Mouse (Mus musculus) heart, embryonic 14.5 days (tissue): ENCODE measurements around the gene Bglap3. TPM values are rescaled to one million over a fixed set of nuclear protein-coding genes. Genes with fewer than 3 reads are reported as not detected.
"Not testable (repeated sequence)": the region's sequence is repeated elsewhere in the genome, so short reads cannot be mapped to it uniquely, and the experiment has no call there.

Experiments
- ATAC-seq: fragments of 200-750 bp; cut with Nextera tagmentation; 2 replicates; pipeline ENCODE4 v1.8.0; 2017; ENCODE audit warnings: low read depth, moderate TSS enrichment; ENCODE audit not compliant: insufficient number of reproducible peaks, insufficient read depth, low FRiP score
- H3K27ac ChIP-seq, 2 experiments: fragments of 200-500 bp in 1 of 2; fragments of 300-500 bp in 1 of 2; sonication (generic) in 1 of 2; replicated peaks in 1 of 2; 2 replicates each; pipeline ENCODE4 v1.5.1; 2012 to 2014; ENCODE audit warnings: low read depth in 2 of 2, low read length in 2 of 2, control low read depth in 1 of 2, mild to moderate bottlenecking in 1 of 2, mixed read lengths in 1 of 2; ENCODE audit not compliant: control insufficient read depth in 1 of 2, insufficient read depth in 1 of 2
- H3K27me3 ChIP-seq: fragments of 300-500 bp; sonication (generic); 2 replicates; pipeline ENCODE4 v1.6.1; 2014; ENCODE audit warnings: mild to moderate bottlenecking, low read length, control low read depth; ENCODE audit not compliant: control insufficient read depth, insufficient read depth
- H3K36me3 ChIP-seq: fragments of 300-500 bp; sonication (generic); 2 replicates; pipeline ENCODE4 v1.6.1; 2014; ENCODE audit warnings: mild to moderate bottlenecking, control low read depth, low read length, mixed read lengths; ENCODE audit not compliant: control insufficient read depth, insufficient read depth
- H3K4me1 ChIP-seq, 2 experiments: fragments of 200-500 bp in 1 of 2; fragments of 300-500 bp in 1 of 2; sonication (generic) in 1 of 2; 2 replicates each; pipeline ENCODE4 v1.6.1; 2012 to 2014; ENCODE audit warnings: low read length in 2 of 2, control low read depth in 1 of 2, mixed read lengths in 1 of 2; ENCODE audit not compliant: control insufficient read depth in 2 of 2, insufficient read depth in 2 of 2
- H3K4me2 ChIP-seq: fragments of 300-500 bp; sonication (generic); 2 replicates; pipeline ENCODE4 v1.6.1; 2014; ENCODE audit warnings: mild to moderate bottlenecking, low read length
- H3K4me3 ChIP-seq, 2 experiments: fragments of 200-500 bp in 1 of 2; fragments of 300-500 bp in 1 of 2; sonication (generic) in 1 of 2; 2 replicates each; pipeline ENCODE4 v1.5.1; 2012 to 2014; ENCODE audit warnings: low read length in 2 of 2, mild to moderate bottlenecking in 2 of 2, control low read depth in 1 of 2, low read depth in 1 of 2, moderate library complexity in 1 of 2; ENCODE audit not compliant: control insufficient read depth in 1 of 2, insufficient read depth in 1 of 2
- H3K9ac ChIP-seq: fragments of 300-500 bp; sonication (generic); 2 replicates; pipeline ENCODE4 v1.6.1; 2014; ENCODE audit warnings: mild to moderate bottlenecking, low read length
- H3K9me3 ChIP-seq: fragments of 300-500 bp; sonication (generic); 2 replicates; pipeline ENCODE4 v1.6.1; 2016; ENCODE audit warnings: low read length, control low read depth; ENCODE audit not compliant: control insufficient read depth
- WGBS: fragments of 180-500 bp; shearing (Covaris S2); extraction: QIAGEN DNeasy Blood & Tissue Kit; methylation state at CpG from one replicate; pipeline ENCODE4 v1.1.7; 2014; 5-methylcytosine and 5-hydroxymethylcytosine counted together
- polyA plus RNA-seq: library from polyadenylated mRNA; unstranded; fragments of >200 nt; fragmentation: Nextera tagmentation; extraction: Ambion mirVana; gene quantifications from 2 replicates; pipeline ENCODE4 v1.2.1, GENCODE M21; 2014

The Bglap3 gene
- not detected in 2 replicates for polyA plus RNA-seq

- H3K36me3 ChIP-seq, ATAC-seq, H3K4me3 ChIP-seq, H3K9ac ChIP-seq, H3K4me2 ChIP-seq, H3K9me3 ChIP-seq, H3K27ac ChIP-seq, H3K27me3 ChIP-seq, H3K4me1 ChIP-seq: not testable (repeated sequence)
- 85% methylated on average over 9 of the region's 9 CpGs for WGBS
Measured at GRCm38 (mm10) chr3:88372643-88373042, at the start of gene Bglap3. TSS of gene Bglap3 (minus strand) at chr3:88372743.

- no peak for ATAC-seq
- Histone ChIP-seq H3K4me2 (no peak overlapping the region), H3K9me3 (no peaks in the 10 kb centered on the region), H3K4me3 (no peak overlapping the region), H3K27me3 (no peaks in the 10 kb centered on the region), H3K36me3 (peaks cover 40% of the 10 kb centered on the region), H3K4me1 (peaks cover 4 to 11% of the 10 kb centered on the region in 2 experiments), H3K9ac (no peak overlapping the region), H3K27ac (no peak overlapping the region)
- WGBS, result 39% methylated on average over 9 of the region's 9 CpGs
Measured at GRCm38 (mm10) chr3:88422020-88422720, 49.6 kb upstream of the Bglap3 start.

DNA sequence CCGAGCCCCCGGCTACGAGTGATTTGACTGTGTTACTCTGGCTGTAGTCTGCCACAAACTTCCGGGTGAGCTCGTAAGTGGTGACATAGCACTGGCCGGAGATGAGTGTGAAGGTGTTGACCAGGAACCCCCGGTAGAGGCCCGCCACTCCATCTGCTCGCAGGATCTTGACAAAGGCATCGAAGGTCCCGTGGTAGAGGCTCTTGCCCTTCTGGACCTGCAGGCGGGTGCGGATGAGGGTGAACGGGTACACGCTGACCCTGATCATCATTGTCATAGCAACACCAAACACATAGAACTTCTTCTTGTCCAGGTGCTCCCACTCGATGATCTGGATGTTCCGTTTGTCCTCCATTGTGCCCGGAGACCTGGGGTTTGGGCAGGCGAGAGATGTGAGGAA lies 48.2 kb upstream of the Bglap3 start:
- H3K9ac ChIP-seq, result no peak overlapping the region
- H3K27ac ChIP-seq, result no peak overlapping the region
- peaks cover 4 to 11% of the 10 kb centered on the region in 2 experiments for H3K4me1 ChIP-seq
- peaks cover 54% of the 10 kb centered on the region for H3K36me3 ChIP-seq
- WGBS, result 89% methylated on average over 19 of the region's 19 CpGs
- ATAC-seq, result no peak
- H3K4me3 ChIP-seq, result no peak overlapping the region
- no peaks in the 10 kb centered on the region for H3K27me3 ChIP-seq
- H3K4me2 ChIP-seq, result no peak overlapping the region
- no peaks in the 10 kb centered on the region for H3K9me3 ChIP-seq

GRCm38 (mm10) chr3:88418016-88418415 lies 45.5 kb upstream of the Bglap3 start:
- peaks cover 76% of the 10 kb centered on the region for H3K36me3 ChIP-seq

DNA sequence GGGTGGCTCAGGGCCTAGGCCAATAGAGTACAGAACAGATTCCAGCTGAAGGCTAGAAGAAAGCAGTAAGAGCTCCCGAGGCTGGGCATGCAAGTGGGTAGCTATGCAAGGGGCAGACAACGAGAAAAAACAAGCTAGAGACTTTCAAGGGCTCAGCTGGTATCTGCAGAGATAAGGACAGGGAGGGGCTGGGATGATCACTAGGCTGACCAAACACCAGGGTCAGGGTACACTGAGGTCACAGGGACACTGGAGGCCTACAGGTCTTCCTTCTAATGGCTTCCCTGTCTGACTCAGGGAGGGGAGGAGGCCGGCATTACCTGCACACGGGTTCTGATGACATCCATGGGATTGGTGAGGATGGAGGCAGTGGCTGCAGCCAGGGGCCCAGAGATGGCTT lies 43.1 kb upstream of the Bglap3 start:
- 41% methylated on average over 4 of the region's 4 CpGs for WGBS
- Histone ChIP-seq H3K27ac (no peak overlapping the region), H3K4me1 (peaks cover 2% of the 10 kb centered on the region in 2 experiments), H3K36me3 (peaks cover 90% of the 10 kb centered on the region), H3K4me3 (no peak overlapping the region), H3K4me2 (no peak overlapping the region), H3K9me3 (no peaks in the 10 kb centered on the region), H3K9ac (no peak overlapping the region), H3K27me3 (no peaks in the 10 kb centered on the region)
- ATAC-seq, result no peak

More at GRCm38 (mm10) chr3:88418016-88418415, 45.5 kb upstream of the Bglap3 start:
- no peak overlapping the region for H3K4me2 ChIP-seq
- H3K9me3 ChIP-seq, result no peaks in the 10 kb centered on the region
- no peak overlapping the region for H3K27ac ChIP-seq
- no peaks in the 10 kb centered on the region; a peak in 1 of 4 replicates for H3K4me1 ChIP-seq
- H3K27me3 ChIP-seq, result no peaks in the 10 kb centered on the region
- no peak for ATAC-seq
- H3K9ac ChIP-seq, result no peak overlapping the region
- 80% methylated on average over 6 of the region's 6 CpGs for WGBS
- H3K4me3 ChIP-seq, result no peak overlapping the region

- Histone ChIP-seq H3K9me3 (no peaks in the 10 kb centered on the region), H3K27me3 (no peaks in the 10 kb centered on the region), H3K36me3 (peaks cover 60% of the 10 kb centered on the region), H3K27ac (no peak overlapping the region), H3K4me1 (peaks cover 8 to 17% of the 10 kb centered on the region in 2 experiments), H3K4me2 (no peak overlapping the region), H3K9ac (no peak overlapping the region), H3K4me3 (no peak overlapping the region)
- 82% methylated on average over 11 of the region's 11 CpGs for WGBS
- ATAC-seq, result no peak
Measured at GRCm38 (mm10) chr3:88412636-88413035, 40.1 kb upstream of the Bglap3 start.

- Histone ChIP-seq H3K27me3 (no peaks in the 10 kb centered on the region), H3K4me2 (no peak overlapping the region), H3K4me1 (peaks cover 8 to 22% of the 10 kb centered on the region in 2 experiments), H3K36me3 (peaks cover 52% of the 10 kb centered on the region), H3K9ac (no peak overlapping the region), H3K9me3 (no peaks in the 10 kb centered on the region), H3K27ac (no peak overlapping the region), H3K4me3 (no peak overlapping the region)
- ATAC-seq, result no peak
- whole genome bisulfite sequencing, result 87% methylated on average over 4 of the region's 4 CpGs
Measured at GRCm38 (mm10) chr3:88411681-88412080, 39.1 kb upstream of the Bglap3 start.

DNA sequence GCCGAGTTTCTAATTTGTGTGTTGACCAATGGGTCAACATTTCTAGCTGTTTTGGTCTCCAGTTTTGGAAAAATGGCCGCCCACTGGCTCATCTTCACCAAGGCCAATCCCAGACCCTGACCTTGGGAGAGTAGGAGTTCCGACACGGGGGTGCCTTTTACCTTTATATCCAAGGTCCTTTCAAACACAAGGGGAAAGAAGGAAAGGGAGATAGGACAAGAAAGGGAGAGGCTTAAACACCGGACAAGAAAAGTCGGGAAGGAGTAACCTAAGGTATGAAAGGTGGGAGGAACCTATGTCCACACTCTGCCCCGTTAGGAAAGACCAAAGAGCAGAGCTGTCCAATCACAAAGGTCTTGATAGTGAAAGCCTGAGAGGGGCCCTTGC lies 38.1 kb upstream of the Bglap3 start:
- peak overlapping the region; percentile 83 for H3K4me2 ChIP-seq
- ATAC-seq, result no peak
- H3K4me3 ChIP-seq, result peak overlapping the region; percentile 71 to 80; a peak in 3 of 4 replicates
- peaks cover 42% of the 10 kb centered on the region for H3K36me3 ChIP-seq
- no peaks in the 10 kb centered on the region for H3K27me3 ChIP-seq
- peak overlapping the region; percentile 93 for H3K9ac ChIP-seq
- no peaks in the 10 kb centered on the region for H3K9me3 ChIP-seq
- WGBS, result 18% methylated on average over 7 of the region's 7 CpGs
- H3K4me1 ChIP-seq, result peaks cover 8 to 22% of the 10 kb centered on the region in 2 experiments
- H3K27ac ChIP-seq, result peak overlapping the region; percentile 40 to 99
